Mouse (Mus musculus): ENCODE results near the gene Ints12.

Gene Ints12

DNA sequence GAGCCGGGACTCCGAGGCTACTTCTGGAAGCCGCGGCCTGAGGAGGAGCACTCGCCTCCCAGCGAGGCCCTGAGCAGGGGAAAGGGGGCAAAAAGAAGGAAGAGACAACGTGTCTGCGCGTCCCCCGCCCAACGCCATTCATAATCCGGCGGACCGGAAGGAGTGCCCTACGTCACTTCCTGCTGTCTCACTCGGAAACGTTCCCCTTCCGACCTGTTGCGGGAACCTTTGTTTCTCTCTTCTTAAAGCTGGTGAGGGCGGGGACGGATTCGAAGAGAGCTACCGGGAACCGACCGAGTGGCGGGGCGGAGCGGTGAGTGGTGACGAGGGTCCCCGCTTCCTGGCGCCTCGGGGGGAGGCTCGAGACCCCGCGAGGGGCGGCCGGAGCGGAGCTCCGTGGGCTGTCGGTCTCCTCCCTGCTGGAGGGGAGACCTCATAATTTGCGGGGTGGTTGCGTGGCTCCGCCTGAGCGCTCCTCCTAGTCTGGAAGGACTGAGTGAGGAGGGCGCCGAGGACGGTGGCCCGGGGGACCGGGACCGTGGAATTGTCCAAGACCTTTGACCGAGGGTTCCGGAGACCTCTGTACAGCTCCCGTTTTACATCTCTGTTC is at the start of gene Ints12, which contains the start of gene Gstcd:
TSS of gene Ints12 (plus strand) at position 177 of the 610 bp plus-strand sequence.
TSS of gene Gstcd (minus strand) at position 370 of the 610 bp plus-strand sequence.
- TF ChIP-seq GATA4 (IDR thresholded peaks at IDR 0.05; ENCODE audit: insufficient replicate concordance, low read length): peak; percentile 26; the same call in 1 of the 2 replicates

DNA sequence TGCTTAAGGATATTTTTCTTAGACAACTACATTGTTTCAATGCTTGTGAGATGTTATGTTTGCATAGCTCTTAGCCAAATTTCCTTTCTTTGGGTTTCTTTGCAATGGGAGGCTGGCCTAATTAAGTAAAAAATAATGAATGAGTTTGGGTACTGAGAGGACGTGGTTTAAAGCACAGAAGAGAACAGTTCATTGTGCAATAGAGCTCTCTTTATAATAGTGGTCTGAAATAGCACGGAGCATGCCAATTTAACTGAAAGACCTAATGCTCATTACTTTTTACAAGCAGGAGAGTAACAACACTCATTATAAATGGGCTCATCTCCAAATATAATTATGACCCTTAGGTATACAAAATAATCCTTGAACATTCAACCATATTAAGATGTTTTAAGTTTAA is 39.6 kb upstream of the Ints12 start:
- no peak for TF ChIP-seq GATA4 (IDR thresholded peaks at IDR 0.05; ENCODE audit: insufficient replicate concordance, low read length)

DNA sequence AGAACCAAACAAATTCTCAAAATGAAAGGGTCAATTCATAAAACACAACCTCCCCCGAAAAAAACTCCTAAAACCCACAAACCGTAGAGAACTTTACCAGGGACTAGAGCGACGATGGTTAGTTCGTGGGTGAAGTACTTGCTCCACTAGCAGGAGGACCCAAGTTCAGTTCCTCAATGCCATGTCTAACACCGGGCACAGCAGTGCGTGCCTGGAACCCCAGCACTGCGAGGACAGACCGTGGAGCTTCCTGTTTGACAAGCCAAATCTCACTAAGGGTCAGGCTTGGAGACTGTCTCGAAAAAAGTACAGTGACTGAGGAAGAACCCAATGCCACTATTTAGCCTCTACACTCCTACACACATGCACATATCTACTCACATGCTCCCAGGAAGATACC is 16.1 kb upstream of the Ints12 start:
- no peak for TF ChIP-seq GATA4 (IDR thresholded peaks at IDR 0.05; ENCODE audit: insufficient replicate concordance, low read length)

- TF ChIP-seq GATA4 (IDR thresholded peaks at IDR 0.05; ENCODE audit: insufficient replicate concordance, low read length): no peak
Observed at GRCm38 (mm10) chr3:133082736-133083135, 8.9 kb upstream of the Ints12 start.

DNA sequence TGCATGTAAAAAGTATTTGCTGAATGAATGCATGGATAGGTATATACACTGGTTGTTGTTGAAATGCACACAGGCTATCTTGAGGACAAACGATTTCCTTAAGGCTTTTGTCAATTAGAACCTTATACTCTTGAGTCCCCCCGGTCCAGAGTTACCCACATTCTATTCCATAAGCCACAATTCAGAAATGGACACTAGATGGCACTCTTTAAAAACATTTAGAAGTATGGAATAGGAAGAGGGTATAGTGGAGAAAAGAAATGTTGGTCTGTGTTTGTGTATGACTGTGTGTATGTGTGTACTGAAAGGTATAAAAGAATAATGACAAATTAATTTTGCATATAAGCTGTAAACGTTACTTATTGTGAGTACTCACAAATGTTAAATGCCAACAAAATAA is 5.8 kb upstream of the Ints12 start:
- TF ChIP-seq GATA4 (IDR thresholded peaks at IDR 0.05; ENCODE audit: insufficient replicate concordance, low read length): no peak

DNA sequence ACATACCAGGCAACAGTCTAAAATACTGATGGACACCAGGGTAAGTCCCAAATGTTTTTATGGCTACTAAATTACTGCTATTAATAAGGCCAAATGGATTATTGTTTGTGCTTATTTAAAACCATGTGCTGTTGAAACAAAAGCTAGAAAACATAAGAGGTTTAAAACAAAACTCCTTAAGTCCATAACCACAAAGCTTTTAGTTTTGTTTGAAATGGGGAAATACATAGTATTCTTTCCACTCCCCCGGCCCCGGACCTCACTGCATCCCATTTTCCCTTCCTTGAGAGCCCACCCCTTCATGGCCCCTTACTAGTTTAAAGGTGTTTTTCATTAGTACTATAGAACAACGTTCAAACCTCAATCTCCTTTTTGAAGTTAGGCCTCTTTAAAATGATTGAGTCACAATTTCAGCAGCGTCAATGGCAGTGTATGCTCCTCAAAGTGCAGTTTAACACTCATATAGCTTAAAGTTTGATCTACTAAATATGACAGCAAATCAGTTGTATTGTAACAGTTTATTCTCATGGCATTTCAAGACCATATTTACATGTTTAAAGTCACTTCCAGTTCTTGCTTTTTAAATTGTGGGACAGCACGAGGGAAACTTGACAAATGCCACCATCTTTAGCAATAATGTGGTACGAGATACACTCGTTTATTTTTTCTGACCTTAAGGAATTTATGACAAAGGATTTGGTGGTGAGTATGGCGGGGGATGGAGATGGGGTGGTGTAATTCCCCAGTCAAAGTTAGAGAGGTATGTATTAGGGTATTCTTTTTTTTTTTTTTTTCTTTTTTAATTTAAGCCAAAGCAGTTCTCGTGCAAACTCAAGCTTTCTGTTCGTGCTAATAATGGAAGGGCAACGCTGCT is 1.2 kb upstream of the Ints12 start:
- no peak for TF ChIP-seq GATA4 (IDR thresholded peaks at IDR 0.05; ENCODE audit: insufficient replicate concordance, low read length)

DNA sequence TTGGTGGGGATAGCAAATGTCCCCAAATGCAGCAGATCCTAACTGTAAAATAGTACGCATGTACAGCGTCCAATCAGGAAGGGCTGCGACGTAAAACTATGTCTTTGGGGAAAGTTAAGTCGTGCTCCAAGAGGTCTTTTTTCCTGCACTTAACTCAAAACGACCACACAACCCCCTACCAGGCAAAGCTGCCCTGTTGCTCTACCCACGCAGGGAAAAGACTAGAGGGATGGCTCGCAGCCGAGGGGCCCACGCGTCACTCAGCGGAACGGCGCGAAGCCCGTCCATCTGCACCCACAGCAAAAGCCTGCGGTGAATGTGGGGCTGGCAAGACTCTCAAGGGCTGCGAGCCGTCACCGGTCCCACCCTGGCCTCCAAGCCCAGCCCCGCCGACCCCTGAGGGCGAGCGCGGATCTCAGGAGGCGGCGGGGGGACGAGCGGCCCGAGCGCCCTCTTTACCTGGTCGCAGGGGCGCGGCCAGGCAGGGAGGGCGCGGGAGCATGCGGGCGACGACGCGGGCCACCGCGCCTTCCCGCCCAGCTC is 448 bp upstream of the Ints12 start:
- TF ChIP-seq GATA4 (IDR thresholded peaks at IDR 0.05; ENCODE audit: insufficient replicate concordance, low read length): no peak

GRCm38 (mm10) chr3:133092274-133092853 is 724 bp downstream of the Ints12 start:
- TF ChIP-seq GATA4 (IDR thresholded peaks at IDR 0.05; ENCODE audit: insufficient replicate concordance, low read length): no peak

- no peak for TF ChIP-seq GATA4 (IDR thresholded peaks at IDR 0.05; ENCODE audit: insufficient replicate concordance, low read length)
Observed at GRCm38 (mm10) chr3:133092936-133093335, 1.3 kb downstream of the Ints12 start.

DNA sequence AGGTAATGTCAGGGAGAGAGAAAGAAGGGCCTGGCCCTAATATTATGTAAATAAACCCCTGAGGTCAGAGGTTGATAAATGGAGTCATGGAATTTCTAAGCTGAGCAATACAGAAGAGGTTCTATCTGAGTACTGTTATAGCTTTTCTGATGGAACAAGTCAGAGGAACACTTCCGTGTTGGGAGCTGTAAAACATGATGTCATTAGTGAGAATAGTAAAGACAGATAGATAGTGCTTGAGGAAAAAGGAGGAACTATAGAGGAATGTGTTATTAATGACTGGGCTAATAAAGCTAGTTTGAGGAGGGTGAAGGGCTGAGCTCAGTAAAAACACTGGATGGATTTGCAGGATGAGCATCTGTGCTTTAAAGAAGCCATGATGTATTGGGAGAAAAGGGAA is 2.7 kb downstream of the Ints12 start:
- TF ChIP-seq GATA4 (IDR thresholded peaks at IDR 0.05; ENCODE audit: insufficient replicate concordance, low read length): no peak

DNA sequence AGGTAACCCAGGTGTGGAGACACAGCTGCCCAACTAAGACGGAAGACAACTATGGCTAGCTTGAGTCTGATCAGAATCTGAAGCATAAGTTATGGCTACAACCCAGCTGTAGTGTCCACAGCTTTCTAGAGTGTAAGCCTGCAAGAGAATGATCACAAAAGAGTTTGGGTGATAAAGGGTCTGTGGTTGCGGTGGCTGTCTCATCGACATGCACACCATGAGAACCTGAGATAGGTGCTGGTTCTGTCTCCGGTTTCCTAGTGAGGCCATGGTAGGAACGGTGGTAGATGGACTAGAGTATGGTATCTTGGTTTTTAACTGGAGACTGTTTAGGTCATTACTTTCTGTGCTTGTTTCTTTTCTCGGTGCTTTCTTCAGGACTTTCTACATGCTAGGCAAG is 6.3 kb downstream of the Ints12 start:
- TF ChIP-seq GATA4 (IDR thresholded peaks at IDR 0.05; ENCODE audit: insufficient replicate concordance, low read length): no peak

DNA sequence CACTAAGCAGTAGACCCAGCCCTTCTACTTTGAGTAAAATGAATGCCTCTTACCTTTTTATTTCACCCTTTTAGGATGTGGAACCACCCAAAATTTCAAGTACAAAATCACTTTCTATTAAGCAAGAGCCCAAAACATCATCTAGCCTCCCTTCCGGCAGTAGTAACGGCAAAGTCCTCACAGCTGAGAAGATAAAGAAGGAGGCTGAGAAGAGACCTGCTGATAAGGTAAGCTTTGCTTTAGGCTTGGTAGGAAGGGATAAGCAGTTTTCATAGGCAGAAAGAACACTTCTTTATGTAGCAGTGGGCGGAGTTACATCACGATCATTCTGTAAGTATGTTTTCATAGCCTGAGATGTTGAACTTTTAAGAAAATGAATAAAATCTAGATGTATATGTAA is 6.7 kb downstream of the Ints12 start:
- no peak for TF ChIP-seq GATA4 (IDR thresholded peaks at IDR 0.05; ENCODE audit: insufficient replicate concordance, low read length)

DNA sequence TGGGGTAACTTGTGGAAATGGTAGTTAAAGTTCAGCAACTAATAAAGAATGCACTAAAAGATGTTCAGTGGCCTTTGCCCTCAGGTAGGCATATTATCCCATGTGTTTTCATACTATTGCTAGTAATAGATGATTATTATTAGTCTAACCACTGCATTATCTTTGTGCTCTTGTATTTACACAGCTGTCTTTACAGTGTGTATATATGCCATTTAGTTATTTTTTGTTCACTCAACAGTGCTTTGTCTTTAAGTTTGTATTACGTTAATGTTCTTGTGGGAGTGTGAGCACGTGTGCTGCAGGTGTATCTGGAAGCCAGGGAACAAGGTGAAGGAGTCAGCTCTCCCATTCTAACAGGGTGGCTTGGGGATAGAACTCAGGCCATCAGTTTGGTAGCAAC is 7.3 kb downstream of the Ints12 start:
- TF ChIP-seq GATA4 (IDR thresholded peaks at IDR 0.05; ENCODE audit: insufficient replicate concordance, low read length): no peak

DNA sequence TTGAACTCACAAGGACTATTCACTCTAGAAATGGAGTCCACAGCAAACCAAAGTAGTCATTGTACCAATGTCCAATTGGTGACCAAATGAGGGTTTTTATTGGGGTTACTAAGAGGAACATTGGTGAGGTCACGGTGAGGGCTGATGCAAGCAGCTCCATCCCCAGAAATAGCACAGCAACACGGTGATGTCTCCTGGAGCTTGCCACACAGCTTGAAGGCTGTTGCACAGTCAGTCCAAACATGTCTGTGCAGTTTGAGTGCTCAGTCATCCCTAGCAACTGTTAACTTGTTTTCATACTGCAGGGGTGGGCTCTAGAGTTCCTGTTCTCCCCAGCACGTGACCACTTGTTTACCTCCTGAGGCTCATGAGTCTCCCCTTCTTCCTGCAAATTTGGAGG is 12.1 kb downstream of the Ints12 start:
- TF ChIP-seq GATA4 (IDR thresholded peaks at IDR 0.05; ENCODE audit: insufficient replicate concordance, low read length): no peak

DNA sequence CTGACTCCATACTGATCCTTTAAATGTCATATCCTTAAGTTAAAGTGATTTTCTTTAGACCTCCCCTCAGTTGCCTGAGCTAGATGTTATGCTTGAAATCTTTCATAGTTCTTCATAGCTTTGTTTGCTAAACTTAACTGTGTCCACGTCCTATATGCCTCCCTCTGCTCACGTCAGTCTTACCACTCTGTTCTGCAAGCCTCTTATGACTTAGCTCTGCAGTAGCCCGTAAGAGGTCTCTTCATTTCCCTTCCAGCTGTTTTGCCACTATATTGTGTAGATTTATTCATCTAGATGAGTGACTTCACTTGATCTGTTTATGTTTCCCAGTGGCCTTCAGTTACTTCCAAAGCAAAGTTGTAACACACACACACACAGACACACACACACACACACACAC is 12.8 kb downstream of the Ints12 start:
- no peak for TF ChIP-seq GATA4 (IDR thresholded peaks at IDR 0.05; ENCODE audit: insufficient replicate concordance, low read length)

DNA sequence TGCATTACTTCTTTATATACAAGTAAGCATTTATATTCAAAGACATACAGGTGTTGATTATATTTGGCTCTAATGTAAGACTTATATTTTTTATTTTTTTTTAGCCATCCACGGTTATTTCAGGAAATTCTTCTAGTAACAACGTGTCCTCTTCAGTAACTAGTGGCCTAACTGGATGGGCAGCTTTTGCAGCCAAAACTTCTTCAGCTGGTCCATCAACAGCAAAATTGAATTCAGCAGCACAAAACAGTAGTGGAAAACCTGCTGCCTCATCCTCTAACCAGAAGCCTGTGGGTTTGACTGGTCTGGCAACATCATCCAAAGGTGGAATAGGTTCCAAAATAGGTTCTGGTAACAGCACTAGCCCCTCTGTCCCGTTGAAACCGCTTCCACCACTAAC is 17.1 kb downstream of the Ints12 start:
- TF ChIP-seq GATA4 (IDR thresholded peaks at IDR 0.05; ENCODE audit: insufficient replicate concordance, low read length): no peak
